Comparison of ENCODE assay signal across 25 mouse cellular contexts in the genomic region with DNA sequence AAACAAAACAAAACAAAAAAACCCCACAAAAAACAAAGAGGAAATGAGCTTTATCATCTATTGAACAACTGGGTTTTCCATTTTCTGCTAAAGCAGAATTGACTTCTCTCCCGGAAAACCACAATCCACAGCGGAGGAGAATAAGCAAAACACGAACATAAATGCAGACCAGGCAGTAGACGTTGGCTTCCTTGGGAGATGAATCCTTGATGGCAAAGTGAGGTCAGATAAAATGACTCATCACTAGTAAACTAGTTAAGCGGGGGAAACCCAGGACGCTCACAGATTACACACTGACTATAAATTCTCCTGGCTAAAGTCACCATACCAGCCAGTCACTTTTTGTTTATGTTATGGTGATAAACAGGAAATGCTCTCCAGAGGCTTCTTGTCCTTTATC. TPM values are rescaled to one million over a fixed set of nuclear protein-coding genes. Genes with fewer than 3 reads are reported as not detected.
DNase-seq lines count a peak whose midpoint lies in the region; ATAC-seq and TF ChIP-seq lines count a peak whose summit lies in the region.
"Had no signal": no experiment of that assay in that cellular context is flagged by ENCODE, and none has a peak within 500 bp of the region (broad histone marks: within the 10 kb centered on the region; RNA-seq: fewer than 3 reads in every experiment).

No protein-coding gene starts in this region.

- no peaks in the 10 kb centered on the region for H3K27me3 ChIP-seq in lung, postnatal 0 days (replicated peaks; ENCODE audit: insufficient read depth, low read length)
- no peaks in the 10 kb centered on the region; the same call in 1 of the 2 replicates for H3K27me3 ChIP-seq in hindbrain, embryonic 10.5 days (ENCODE audit: insufficient read depth, poor library complexity, severe bottlenecking)
- H3K27me3 ChIP-seq: forebrain, embryonic 13.5 days; midbrain, embryonic 15.5 days; neural tube, embryonic 13.5 days; stomach, embryonic 15.5 days had no signal

- H3K4me1 ChIP-seq in lung, postnatal 0 days (ENCODE audit: insufficient read depth, low read depth, low read length), result no peaks in the 10 kb centered on the region; the same call in 1 of the 2 replicates
- no peaks in the 10 kb centered on the region for H3K4me1 ChIP-seq in hindbrain, embryonic 10.5 days (replicated peaks)
- H3K4me1 ChIP-seq: forebrain, embryonic 13.5 days; midbrain, embryonic 15.5 days; neural tube, embryonic 13.5 days; stomach, embryonic 15.5 days had no signal

- TF ChIP-seq CTCF in lung, postnatal 0 days (IDR thresholded peaks at IDR 0.05), result no peak

- no peak overlapping the region for H3K9ac ChIP-seq in lung, postnatal 0 days (replicated peaks; ENCODE audit: low read depth)
- H3K9ac ChIP-seq: forebrain, embryonic 13.5 days; midbrain, embryonic 15.5 days; neural tube, embryonic 13.5 days; stomach, embryonic 15.5 days had no signal

- no peak overlapping the region for H3K4me3 ChIP-seq in lung, postnatal 0 days (ENCODE audit: low read depth, low read length)
- no peak overlapping the region for H3K4me3 ChIP-seq in hindbrain, embryonic 10.5 days
- H3K4me3 ChIP-seq: forebrain, embryonic 13.5 days; layer of hippocampus, adult 2 months; midbrain, embryonic 15.5 days; neural tube, embryonic 13.5 days; stomach, embryonic 15.5 days had no signal

- no peak overlapping the region for H3K4me2 ChIP-seq in lung, postnatal 0 days (replicated peaks; ENCODE audit: low read depth, low read length)
- H3K4me2 ChIP-seq: forebrain, embryonic 13.5 days; heart, embryonic 11.5 days; midbrain, embryonic 15.5 days; neural tube, embryonic 13.5 days; stomach, embryonic 15.5 days had no signal

- WGBS in lung, postnatal 0 days, result 63% methylated on average over 6 of the region's 6 CpGs
- 90% methylated on average over 6 of the region's 6 CpGs for WGBS in hindbrain, embryonic 10.5 days

- H3K36me3 ChIP-seq in lung, postnatal 0 days (ENCODE audit: insufficient read depth, low read length), result no peaks in the 10 kb centered on the region
- H3K36me3 ChIP-seq in hindbrain, embryonic 10.5 days, result no peaks in the 10 kb centered on the region
- H3K36me3 ChIP-seq: midbrain, embryonic 15.5 days; neural tube, embryonic 13.5 days; stomach, embryonic 15.5 days had no signal

- no peaks in the 10 kb centered on the region for H3K9me3 ChIP-seq in lung, postnatal 0 days (ENCODE audit: low read length)
- no peaks in the 10 kb centered on the region for H3K9me3 ChIP-seq in hindbrain, embryonic 10.5 days
- H3K9me3 ChIP-seq: forebrain, embryonic 13.5 days; midbrain, embryonic 15.5 days; neural tube, embryonic 13.5 days; stomach, embryonic 15.5 days had no signal

- DNase-seq in lung, postnatal 0 days (ENCODE audit: low spot score), result peak; percentile 10
- no peak for DNase-seq in lung, postnatal 4 days
- peak; percentile 61 for DNase-seq in NIH3T3 (ENCODE audit: low read depth)
- DNase-seq in T-cell, adult 2 months (ENCODE audit: low spot score), result no peak
- DNase-seq in hindbrain, embryonic 10.5 days (ENCODE audit: low spot score), result no peak
- no peak for DNase-seq in adrenal gland, adult 8-10 months
- DNase-seq in frontal cortex, postnatal 36 days (ENCODE audit: low spot score in 2 of 2), result no peak
- DNase-seq: cerebellum, adult 8-10 months; cerebellum, postnatal 36 days; gastrocnemius, postnatal 10 days; heart, postnatal 10 days; kidney, adult 2 months; kidney, postnatal 10 days; layer of hippocampus, postnatal 36 days; lung, postnatal 14 days; right cerebral cortex, postnatal 4 days; thymus, postnatal 25 days had no signal

- no peak for ATAC-seq in lung, postnatal 0 days
- ATAC-seq in granulocyte monocyte progenitor cell, adult 5-6 weeks (replicated peaks; ENCODE audit: poor library complexity, severe bottlenecking), result peak; percentile 43
- ATAC-seq: forebrain, embryonic 13.5 days; hindbrain, postnatal 0 days; midbrain, embryonic 15.5 days had no signal

- no peak for TF ChIP-seq EP300 in lung, postnatal 0 days (IDR thresholded peaks at IDR 0.05)

- no peak overlapping the region for H3K27ac ChIP-seq in lung, postnatal 0 days (ENCODE audit: low read length)
- no peak overlapping the region for H3K27ac ChIP-seq in hindbrain, embryonic 10.5 days
- H3K27ac ChIP-seq: forebrain, embryonic 13.5 days; hindbrain, postnatal 0 days; layer of hippocampus, adult 2 months; midbrain, embryonic 15.5 days; neural tube, embryonic 13.5 days; stomach, embryonic 15.5 days had no signal

RNA-seq across cellular contexts. Expression of gene Abhd17c, which starts 44.5 kb away (rescaled TPM):
- polyA plus RNA-seq in lung, postnatal 0 days (2015; fragmentation: Nextera tagmentation; extraction: Ambion mirVana), result 91.3 and 104 TPM in 2 replicates
- 42.3 and 51.2 TPM in 2 replicates for total RNA-seq in granulocyte monocyte progenitor cell, adult 5-6 weeks (2014; fragmentation: Nextera tagmentation)
- total RNA-seq in granulocyte monocyte progenitor cell, adult 5-6 weeks (2017), result 14.9 and 18.6 TPM in 2 replicates
- polyA plus RNA-seq in hindbrain, embryonic 10.5 days (2016; fragmentation: Nextera tagmentation; extraction: Ambion mirVana), result 26.7 and 32.2 TPM in 2 replicates
- 10 to 100 TPM; 26.2 to 32.3 (median 29.8) TPM for total RNA-seq in adrenal gland, adult 8-10 months (2022)

Comparison
In these comparisons a context has a peak if more than half of its experiments do, and no peak if none do; other contexts are left out.
1. DNase-seq: peak in lung, postnatal 0 days (single experiment) and NIH3T3 (single experiment); none in lung, postnatal 4 days (0 of 2), T-cell, adult 2 months (single experiment), hindbrain, embryonic 10.5 days (single experiment), adrenal gland, adult 8-10 months (single experiment) and frontal cortex, postnatal 36 days (0 of 2).